Mouse (Mus musculus) 3134 (cell line): ENCODE data around the gene Mst1.
A peak's percentile ranks its signal among the peaks of the same experiment; 100 is the strongest.

Experiments
- DNase-seq: peaks from one replicate; pipeline ENCODE4 v3.0.0-alpha.2; 2011; ENCODE audit warnings: low spot score; ENCODE audit not compliant: insufficient read length; ENCODE audit errors: extremely low read depth

Mst1 gene

DNA sequence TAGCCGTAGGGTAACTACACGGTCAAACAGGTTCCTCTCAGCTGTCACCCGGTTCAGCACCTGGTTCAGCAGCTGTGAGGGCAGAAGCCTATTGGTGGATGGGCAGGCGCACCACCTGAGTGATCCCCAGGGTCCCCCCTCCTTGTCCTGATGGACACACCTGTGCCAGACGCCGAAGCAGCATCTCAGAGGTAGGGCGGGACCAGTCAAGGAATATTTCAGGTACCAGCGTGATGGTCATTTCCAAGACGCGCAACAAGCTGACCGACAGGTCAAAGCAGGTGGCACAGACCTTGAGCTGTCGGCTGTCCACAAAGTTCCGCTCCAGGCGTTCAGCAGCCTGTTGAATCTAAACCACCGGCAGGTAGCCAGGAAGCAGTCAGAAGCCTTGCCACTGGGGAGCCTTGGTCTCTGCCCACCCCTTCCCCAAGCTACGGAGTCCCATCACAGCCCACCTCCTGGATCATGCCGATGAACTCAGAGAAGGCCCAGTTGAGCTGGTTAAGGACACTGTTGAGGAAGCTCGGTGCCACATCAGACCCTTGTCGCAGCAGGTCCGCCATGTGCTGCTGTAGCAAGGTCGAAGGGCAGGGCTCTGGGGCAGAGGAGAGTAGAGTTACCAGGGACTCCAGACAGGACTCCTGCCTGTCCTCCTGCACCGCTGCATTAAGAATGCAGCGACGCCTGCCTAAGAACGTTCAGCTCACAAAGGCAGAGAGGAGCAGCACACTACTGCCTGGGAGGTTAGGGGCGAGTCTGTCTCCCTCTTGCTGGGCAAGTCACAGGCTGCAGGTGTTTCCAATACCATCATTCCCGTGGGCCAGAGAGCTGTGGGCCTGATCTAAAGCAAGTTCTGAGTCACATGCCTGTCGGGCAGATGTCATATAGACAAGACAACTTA lies 23.6 kb upstream of the Mst1 start:
- DNase-seq = no peak

DNA sequence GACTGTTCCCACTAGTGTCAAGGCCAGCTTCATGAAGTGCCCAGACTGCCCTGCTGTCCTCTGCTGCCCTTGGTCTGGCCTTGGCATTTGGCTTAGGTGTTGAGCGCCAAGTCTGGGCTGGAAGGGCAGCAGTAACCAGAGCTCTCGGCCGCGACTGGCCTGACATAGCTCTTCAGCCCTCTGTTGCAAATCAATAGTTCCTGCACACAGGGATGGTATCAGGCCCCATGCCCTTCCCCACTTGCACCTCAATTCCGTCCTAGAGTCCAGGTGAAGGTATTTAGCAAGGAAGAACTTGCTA lies 23.0 kb upstream of the Mst1 start:
- DNase-seq = no peak

DNA sequence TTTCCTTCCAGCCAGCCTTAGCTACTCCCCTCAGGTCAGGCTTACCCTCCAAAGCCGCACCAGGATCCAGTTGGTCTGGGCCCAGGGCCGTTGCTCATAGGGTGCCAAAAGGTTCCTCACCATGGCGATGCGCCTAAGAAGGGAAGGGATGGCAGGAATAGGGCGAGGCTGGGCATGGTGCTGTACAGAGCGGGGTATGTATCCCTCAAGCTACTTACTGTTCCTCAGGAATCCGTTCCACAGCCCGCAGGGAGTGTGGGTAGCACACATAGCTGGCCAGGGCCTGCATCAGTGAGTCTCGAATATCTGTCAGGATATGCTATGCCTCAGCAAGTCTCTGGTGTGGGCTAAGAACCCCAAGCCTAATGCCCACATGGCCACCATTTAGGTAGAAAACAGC lies 21.9 kb upstream of the Mst1 start:
- no peak for DNase-seq

DNA sequence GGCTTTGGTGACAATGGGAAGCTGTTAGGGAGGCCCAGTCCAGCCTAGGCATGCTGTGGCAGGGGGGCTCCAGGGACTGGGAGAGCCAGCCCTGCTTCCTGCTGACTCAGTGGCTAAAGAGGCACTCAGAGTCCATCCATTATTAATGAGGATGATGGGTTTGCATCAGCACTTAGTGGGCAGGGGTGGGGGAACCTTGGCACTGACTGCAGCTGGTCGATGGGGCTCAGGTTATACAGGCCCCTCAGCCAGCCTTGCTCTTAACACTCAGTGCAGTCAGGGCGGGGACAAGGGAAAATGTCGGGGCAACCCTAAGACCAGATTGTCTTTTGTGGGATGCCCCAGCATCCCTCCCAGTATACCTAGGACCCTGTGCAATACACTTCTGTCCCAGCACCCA lies 18.1 kb upstream of the Mst1 start:
- DNase-seq = no peak

DNA sequence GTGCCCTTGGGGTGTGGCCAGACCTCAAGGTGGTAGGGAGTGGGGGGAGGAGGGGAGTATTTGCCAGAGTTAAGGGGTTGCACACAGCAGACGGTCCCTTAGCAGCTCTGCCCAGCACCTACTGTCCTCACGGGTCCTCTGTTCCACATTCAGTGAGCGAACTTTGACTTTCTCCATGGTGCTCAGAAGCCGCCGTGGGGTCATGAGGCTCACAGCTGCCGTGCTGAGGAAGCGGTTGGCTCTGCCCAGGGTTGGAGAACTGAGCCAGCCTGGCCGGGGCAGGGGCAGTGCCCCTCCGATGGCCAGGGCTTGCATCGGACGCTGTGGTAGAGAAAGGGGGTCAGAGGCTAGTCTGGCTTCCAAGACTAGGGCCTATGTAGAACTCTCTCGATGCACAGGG lies 16.9 kb upstream of the Mst1 start:
- no peak for DNase-seq

DNA sequence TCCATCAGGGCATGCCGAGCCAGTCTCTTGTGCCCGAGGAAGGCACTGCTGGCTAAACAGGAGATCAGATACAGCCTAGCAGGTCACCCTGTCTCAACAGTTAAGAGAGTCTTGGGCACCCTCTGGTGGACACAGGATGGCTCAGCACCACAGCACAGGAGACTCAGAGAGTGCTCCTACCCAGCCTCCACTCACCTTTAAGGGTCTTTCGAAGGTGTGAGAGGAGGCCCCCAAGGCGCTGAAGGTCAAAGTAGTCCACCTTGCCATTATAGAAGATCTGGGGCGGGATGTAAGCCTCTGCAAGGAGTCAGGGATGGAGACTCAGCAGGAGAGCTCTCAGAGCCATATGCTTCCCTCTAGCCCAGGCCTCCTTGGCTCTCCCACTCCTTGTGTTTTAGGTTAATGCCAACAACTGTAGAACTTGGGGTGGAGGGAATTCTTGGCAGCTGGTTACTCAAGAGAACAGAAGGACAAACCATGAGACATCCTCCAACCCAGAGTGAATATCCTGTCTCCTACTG lies 14.7 kb upstream of the Mst1 start:
- DNase-seq = no peak

DNA sequence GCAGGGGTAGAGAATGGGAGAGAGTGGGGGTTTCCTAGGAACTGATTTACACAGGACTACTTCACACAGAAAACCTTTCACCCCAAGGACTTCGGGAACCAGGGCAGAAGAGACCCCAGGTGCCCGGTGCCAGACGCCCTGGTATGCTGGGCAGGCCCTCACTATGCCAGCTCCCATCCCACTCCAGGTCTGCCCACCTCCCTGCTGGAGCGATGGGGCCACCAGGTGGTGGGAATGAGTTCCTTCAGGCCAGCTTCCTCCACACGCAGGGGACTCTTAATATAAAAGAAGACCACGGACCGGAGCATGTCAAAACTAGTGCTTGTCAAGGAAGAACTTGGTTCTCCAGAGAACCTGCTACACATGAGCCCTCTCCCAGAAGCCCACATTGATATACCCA lies 13.0 kb upstream of the Mst1 start:
- no peak for DNase-seq

DNA sequence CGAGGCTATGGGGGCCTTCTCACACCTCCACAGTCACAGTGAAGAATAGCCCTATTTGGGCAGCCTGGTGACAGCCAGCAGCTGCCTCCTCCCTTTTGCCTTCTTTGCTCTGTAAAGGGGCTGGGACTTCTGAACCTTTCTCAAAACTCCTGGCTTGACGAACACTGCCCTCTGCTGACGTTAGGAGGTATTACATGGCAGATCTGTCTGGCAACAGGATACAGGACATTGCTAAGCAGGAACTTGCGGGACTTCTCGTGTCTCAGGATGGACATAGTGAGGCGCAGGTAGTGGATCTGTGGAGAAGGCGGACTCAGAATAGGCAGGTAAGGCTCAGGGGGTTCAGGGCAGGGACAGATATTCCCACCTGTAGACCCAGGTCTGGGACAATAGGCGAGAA lies 12.3 kb upstream of the Mst1 start:
- DNase-seq = peak; percentile 49

DNA sequence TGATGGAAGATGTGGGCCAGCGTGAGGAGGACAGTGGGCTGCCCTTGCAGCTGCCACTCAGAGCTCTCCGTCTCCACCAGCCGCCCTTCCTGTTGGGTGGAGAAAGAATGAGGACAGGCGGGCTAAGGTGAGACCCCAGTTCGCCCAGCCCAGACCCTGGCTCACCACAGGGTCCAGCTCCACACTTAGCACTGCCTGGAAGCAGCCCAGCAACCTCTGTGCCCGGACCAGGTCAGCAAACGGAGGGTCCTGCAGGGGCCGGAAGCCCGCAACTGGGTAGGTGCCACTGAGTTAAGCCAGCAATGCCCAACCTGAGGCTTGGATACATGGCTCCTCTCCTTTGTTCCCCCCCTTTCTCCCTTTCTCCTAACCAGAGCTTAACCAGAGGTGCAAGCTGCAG lies 11.2 kb upstream of the Mst1 start:
- DNase-seq = no peak

DNA sequence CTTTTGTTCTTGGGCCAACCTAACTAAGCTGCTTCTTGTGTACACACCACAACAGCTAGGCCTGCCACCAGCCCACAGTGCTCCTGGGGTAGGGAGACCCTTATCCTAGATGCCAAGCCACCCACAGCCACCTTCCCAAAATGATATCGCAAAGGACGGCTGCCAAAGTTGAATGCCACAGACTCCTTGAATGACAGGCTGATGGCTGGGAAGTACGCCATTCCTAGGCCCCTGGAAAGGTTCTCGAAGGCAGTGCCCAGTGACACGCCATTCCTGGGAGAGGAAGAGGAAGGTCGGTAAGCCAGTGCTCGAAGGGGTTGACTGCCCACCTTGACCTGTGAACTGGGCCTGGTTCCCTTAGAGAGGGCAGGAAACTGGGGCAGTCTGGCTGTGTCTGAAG lies 10.7 kb upstream of the Mst1 start:
- DNase-seq = no peak

DNA sequence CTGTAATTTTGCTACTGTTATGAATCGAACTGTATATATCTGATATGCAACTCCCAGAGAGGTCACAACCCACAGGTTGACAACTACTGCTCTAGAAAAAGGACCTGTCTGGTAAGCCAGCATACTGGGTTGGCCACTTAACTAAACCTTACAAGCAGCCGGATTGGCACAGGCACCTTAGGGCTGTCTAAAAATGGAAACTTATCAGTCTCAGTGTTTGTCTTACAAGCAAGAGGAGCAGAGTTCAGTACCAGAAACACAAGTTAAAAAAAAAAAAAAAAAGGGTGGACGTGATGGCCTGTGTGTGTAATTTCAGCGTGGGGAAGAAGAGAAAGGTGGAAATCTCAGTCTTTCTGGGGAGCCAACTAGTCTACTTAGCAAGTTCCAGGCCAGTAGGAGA lies 8.4 kb upstream of the Mst1 start:
- no peak for DNase-seq

DNA sequence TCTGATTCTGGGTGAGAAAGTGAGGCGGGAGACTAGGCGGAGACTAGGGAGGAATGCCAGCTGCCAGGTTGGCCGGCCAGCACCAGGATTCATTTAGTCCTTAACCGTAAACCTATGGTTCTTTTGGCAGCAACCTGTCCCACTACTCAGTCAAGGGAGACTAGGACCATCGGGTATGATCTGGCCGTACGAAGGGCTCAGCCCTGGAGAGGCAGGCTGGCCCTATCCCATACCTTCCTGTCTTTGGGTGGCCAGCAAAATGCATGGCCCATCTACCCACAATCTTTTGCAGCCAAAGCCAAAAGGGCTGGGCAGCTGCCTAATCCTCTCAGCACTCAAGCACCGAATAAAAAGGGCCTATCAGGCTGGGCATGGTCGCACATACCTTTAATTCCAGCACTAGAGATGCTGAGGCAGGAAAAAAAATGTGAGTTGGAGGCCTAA lies 7.7 kb upstream of the Mst1 start:
- DNase-seq = no peak

DNA sequence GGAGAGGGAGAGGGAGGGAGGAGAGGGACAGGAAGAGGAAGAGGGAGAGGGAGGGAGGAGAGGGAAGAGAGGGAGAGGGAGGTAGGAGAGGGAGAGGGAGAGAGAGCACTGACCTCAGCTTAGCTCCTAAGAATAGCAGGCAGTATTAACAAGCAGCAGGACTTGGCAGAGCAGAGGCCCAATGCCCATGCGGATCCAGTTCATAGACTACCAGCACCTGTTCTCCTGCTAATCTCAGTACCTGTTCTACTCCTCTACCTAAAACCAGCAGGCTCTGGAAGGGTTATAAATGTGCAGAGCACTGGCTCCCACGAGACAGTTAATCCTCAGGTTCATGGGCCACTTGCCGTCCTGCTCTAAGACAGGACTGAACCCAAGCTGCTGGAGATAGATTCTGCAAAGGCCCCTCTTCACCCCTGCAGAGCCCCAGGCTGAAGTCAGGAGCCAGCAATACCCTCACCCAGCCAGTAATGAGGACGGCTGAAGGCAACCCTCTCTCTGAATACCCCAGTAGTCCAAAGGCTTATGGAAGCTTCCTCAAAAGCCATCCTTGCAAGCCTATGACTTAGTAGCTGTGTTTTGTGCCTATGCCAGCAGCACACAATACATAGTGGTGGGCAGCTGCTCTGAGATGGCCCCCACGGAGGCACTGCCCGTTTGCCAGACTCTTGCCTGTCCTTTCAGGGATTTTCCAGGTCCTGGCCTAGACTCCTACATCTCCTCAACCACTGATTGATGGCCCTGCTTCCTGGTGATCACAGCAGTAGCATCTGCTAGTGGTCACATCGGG lies 6.9 kb upstream of the Mst1 start:
- DNase-seq = no peak

DNA sequence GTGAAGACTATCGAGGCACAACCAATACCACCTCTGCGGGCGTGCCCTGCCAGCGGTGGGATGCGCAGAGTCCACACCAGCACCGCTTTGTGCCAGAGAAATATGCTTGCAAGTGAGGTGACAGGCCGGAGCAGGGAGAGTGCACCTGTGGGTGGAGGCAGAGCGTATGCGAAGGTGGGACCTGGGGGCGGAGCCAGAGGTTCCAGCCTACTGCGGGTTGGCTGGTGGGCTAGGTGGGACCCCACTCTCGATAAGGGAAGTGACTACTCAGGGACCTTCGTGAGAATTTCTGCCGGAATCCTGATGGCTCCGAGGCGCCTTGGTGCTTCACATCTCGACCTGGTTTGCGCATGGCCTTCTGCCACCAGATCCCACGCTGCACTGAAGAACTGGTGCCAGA lies 2.3 kb downstream of the Mst1 start:
- no peak for DNase-seq

DNA sequence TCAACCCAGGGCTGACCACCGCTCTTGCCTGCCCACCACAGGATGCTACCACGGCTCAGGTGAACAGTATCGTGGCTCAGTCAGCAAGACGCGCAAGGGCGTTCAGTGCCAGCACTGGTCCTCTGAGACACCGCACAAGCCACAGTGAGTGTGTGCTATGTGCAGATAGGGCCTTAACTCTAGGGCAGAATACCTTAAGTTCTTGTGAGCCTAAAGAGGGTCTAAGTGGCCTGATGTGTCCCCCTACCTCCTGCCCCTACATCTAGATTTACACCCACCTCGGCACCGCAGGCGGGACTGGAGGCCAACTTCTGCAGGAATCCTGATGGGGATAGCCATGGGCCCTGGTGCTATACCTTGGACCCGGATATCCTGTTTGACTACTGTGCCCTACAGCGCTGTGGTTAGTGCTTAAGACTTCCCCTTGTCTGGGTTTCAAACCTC lies 2.8 kb downstream of the Mst1 start, which contains the start of gene Rnf123:
TSS of gene Rnf123 (minus strand) at position 359 of the 444 bp plus-strand sequence.
- DNase-seq = no peak

DNA sequence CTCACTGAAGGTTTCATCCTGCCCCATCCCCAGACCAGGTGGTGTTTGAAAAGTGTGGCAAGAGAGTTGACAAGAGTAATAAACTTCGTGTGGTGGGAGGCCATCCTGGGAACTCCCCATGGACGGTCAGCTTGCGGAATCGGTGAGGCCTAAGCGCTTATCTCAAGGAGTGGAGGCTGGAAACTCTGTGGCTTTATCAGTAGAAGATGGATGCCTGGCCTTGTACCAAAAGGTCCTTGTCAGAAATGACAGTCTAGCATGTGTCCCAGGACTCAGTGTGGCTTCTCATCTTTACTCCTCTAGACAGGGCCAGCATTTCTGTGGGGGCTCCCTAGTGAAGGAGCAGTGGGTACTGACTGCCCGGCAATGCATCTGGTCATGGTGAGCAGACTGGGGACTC lies 3.3 kb downstream of the Mst1 start:
- no peak for DNase-seq

DNA sequence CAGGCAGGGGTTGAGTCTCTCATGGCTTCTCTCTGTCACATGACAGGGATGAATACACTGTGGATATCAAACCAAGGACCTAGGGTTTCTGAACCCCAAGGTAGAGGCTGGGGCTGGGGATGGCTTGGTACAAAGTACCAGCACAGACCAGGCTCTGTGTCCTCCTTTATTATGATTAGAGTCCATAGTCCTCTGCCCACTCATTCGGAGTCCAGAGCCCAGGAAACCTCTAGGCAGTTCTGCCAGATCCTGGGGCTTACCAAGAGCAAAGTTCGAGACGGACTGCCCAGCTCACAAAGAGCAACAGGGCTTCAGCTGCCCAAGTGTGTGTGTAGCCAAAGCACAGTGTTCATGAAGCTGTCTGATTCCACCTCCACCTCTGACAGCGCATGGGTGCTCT lies 5.0 kb downstream of the Mst1 start:
- DNase-seq = no peak

DNA sequence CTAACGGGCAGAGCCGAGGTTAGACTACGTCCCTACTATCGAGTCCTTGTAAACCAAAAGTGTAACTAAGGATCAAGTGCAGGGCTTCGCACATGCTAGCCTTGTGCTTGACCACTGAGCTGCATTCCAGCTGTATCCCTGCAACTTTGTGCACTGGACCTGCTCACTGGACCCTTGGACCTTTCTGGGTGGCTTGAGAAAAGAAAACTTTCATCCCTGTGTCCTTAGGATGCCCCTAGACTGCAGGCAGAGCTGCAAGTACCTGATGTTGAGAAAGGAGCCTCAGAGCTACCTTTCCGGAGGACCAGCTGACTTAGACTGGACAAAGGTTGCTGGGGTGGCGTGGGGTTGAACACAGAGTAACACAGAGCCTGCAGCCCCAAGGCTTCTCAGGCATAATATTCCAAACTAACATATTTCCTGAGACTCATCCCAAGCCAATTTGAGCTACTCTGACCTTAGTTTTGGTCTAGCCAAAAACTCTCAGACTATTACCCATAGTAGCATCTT lies 10.4 kb downstream of the Mst1 start:
- no peak for DNase-seq

DNA sequence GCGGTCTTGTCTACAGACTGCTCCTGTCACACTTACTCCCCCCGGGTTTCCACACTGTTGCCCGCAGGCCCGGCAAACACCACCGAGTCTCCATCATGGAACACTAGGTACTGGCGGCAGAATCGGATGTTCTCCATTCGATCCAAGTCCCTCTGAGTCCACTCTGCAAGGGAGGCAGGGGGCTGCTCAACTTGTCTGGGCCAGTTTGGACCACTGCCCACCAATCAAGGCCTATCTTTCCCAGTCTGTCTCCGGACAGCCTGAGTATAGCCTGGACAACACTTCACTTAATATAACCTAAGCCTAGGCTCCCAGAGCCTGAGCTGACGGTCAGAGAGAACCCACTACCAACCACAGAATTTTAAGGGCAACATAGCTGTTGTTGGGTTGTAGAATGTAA lies 13.3 kb downstream of the Mst1 start:
- DNase-seq = no peak

DNA sequence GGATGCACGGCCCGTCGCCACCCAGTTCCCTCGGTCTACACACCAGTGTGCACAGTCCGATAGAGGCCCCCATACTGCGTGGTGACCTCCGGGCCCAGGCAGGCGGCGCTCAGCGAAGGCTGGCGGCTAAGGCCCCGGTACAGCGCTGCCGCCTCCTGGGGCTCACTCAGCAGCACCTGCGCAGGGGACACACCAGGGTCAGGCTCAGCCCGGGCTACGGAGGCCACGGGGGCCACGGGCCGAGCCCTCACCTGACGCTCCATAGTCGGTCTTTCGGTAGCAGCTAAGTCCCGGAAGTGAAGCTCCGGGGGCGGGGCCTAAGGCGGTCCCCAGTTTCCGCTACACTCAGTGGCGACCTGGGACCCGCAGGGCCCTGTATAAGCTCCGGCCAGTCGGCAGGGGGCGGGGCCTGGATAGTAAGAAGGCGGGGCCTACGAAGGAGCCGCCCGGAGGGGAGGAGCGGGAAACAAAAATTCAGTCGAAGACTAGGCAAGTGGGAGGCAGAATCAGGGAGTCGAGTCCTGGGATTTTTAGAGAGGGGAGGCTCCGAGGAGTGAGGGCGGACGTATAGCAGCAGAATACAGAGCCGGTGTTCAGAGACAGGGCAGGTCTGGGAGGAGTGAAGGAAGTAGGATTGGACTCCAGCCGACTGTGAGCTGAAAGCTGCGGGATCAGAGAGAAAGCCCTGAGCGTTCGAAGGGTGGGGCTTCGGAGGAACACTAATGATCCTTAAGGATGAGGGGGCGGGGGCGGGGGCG lies 14.1 kb downstream of the Mst1 start, which contains the start of gene Apeh:
TSS of gene Apeh (minus strand) at position 423 of the 758 bp plus-strand sequence.
- peak; percentile 97 for DNase-seq

DNA sequence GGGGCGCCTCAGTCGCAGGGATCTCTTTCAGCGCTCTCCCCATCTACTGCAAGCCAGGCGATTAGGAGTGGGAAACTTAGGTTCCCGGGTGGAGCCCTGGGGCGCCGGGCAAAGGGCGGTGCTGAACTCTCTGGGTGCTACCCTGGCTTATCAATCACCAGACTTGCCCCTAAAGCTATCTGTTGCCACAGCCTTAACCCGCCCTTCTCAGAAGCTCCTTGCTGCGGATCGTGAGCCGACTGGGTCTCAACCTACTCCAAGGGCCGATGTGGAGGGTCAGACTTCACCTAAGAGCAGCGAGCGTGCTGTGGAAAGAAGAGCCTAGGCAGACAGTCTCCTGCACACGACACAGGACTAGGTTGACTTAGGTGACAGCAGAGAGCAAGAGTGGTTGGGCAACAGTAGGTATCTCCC lies 14.8 kb downstream of the Mst1 start:
- no peak for DNase-seq
